Mouse (Mus musculus): ENCODE data around the gene Styxl1. TPM values are rescaled to one million over a fixed set of nuclear protein-coding genes. Genes with fewer than 3 reads are reported as not detected.
A peak's percentile ranks its signal among the peaks of the same experiment; 100 is the strongest.

Styxl1 gene
- polyA plus RNA-seq, 2 experiments: 0.02 TPM; not detected in 1

DNA sequence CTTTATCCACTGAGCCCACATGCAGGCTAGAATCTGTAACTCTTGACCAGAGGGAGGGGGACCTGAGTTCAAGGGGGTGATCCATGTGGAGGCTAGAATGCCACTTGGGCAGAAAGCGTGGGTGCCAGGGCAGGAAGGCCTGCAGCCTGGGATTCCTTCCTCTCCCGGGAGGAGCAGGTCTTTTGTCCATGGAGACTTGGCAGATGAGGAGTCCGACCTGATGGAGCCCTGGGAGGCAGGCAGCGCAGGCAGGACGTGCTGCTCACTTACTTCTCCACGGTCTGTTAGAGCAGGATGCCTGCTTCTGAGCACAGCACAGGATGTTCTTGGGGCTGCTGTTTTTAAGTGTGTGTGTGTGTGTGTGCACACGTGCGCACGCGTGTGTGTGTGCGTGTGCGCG is 71.1 kb downstream of the Styxl1 start:
- 89% methylated on average over 13 of the region's 13 CpGs for WGBS (ENCODE audit: insufficient replicate concordance)
- Histone ChIP-seq H3K4me2 (ENCODE audit: low read depth) (no peak overlapping the region), H3K4me1 (replicated peaks; ENCODE audit: control insufficient read depth in 2 of 2, insufficient read depth in 2 of 2, low read length in 1 of 2) (peaks cover 0 to 21% of the 10 kb centered on the region in 2 experiments; a peak in 2 of 4 replicates)

DNA sequence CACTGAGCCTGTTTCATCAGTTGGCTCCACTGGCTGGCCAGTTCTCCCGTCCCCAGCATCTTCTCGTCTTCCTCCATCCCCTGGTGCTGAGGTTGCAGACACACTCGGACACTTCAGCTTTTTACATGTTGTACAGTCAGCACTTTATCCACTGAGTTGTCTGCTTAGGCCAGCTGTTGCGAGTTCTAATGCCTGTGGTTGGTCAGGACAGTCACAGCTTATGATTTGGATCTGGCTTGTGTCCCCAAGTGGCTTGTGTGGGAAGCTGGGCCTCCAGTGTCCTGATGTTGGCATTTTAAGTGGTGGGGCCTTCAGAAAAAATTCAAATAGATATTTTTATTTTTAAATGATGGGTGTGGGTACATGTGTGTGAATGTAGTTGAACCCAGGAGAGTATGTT is 72.8 kb downstream of the Styxl1 start:
- no peak for TF ChIP-seq EP300 (IDR thresholded peaks at IDR 0.05; ENCODE audit: low read depth)
- no peak for TF ChIP-seq CTCF (IDR thresholded peaks at IDR 0.05; ENCODE audit: low read depth)
- H3K27ac ChIP-seq: no peak overlapping the region
- H3K4me2 ChIP-seq (ENCODE audit: low read depth): no peak overlapping the region
- DNase-seq (ENCODE audit: low read depth in 3 of 3, low spot score in 3 of 3): no peak
- H3K36me3 ChIP-seq (replicated peaks; ENCODE audit: control insufficient read depth, insufficient read depth, low read depth): no peaks in the 10 kb centered on the region
- H3K4me3 ChIP-seq (ENCODE audit: insufficient read depth in 1 of 2, low read depth in 2 of 2, low read length in 2 of 2): no peak overlapping the region
- 70% methylated on average over 4 of the region's 4 CpGs for WGBS (ENCODE audit: insufficient replicate concordance)
- H3K4me1 ChIP-seq (replicated peaks; ENCODE audit: control insufficient read depth in 2 of 2, insufficient read depth in 2 of 2, low read length in 1 of 2): peaks cover 0 to 12% of the 10 kb centered on the region in 2 experiments; a peak in 2 of 4 replicates
- H3K9me3 ChIP-seq (ENCODE audit: control insufficient read depth, low read length): no peaks in the 10 kb centered on the region
- no peak overlapping the region for H3K9ac ChIP-seq (replicated peaks)
- H3K27me3 ChIP-seq (ENCODE audit: control insufficient read depth, insufficient read depth, low read length): no peaks in the 10 kb centered on the region
- ATAC-seq (ENCODE audit: insufficient read depth): no peak

More for the DNA sequence above, 71.1 kb downstream of the Styxl1 start:
- no peak overlapping the region for H3K4me3 ChIP-seq (ENCODE audit: insufficient read depth in 1 of 2, low read depth in 2 of 2, low read length in 2 of 2)
- no peaks in the 10 kb centered on the region for H3K27me3 ChIP-seq (ENCODE audit: control insufficient read depth, insufficient read depth, low read length)
- no peaks in the 10 kb centered on the region for H3K36me3 ChIP-seq (replicated peaks; ENCODE audit: control insufficient read depth, insufficient read depth, low read depth)
- no peak for TF ChIP-seq EP300 (IDR thresholded peaks at IDR 0.05; ENCODE audit: low read depth)
- TF ChIP-seq CTCF (IDR thresholded peaks at IDR 0.05; ENCODE audit: low read depth): no peak
- ATAC-seq (ENCODE audit: insufficient read depth) (no peak), DNase-seq (ENCODE audit: low read depth in 3 of 3, low spot score in 3 of 3) (no peak)
- H3K9me3 ChIP-seq (ENCODE audit: control insufficient read depth, low read length): no peaks in the 10 kb centered on the region
- no peak overlapping the region for H3K9ac ChIP-seq (replicated peaks)
- H3K27ac ChIP-seq: no peak overlapping the region

DNA sequence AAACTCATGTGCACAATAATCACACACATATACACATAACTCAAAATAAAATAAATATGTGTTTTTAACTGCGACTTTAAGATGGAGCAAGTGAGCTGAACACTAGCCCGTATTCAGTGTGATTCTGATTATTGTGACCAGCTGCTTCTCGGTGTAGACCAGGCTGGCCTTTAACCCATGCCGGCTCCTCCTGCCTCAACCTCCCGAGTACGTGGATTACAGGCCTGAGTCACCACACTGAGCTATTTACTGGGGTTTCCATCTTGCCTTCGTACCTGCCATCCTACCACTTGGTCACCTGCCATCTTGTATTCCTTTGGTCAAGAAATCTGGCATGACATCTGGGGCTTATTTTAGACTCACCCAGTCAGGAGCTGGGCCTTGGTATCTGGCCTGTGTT is 74.8 kb downstream of the Styxl1 start:
- 74% methylated on average over 7 of the region's 7 CpGs for WGBS (ENCODE audit: insufficient replicate concordance)
- Histone ChIP-seq H3K36me3 (replicated peaks; ENCODE audit: control insufficient read depth, insufficient read depth, low read depth) (no peaks in the 10 kb centered on the region), H3K9ac (replicated peaks) (no peak overlapping the region), H3K27me3 (ENCODE audit: control insufficient read depth, insufficient read depth, low read length) (no peaks in the 10 kb centered on the region), H3K9me3 (ENCODE audit: control insufficient read depth, low read length) (no peaks in the 10 kb centered on the region), H3K4me1 (replicated peaks; ENCODE audit: control insufficient read depth in 2 of 2, insufficient read depth in 2 of 2, low read length in 1 of 2) (peaks cover 0 to 12% of the 10 kb centered on the region in 2 experiments; a peak in 2 of 4 replicates), H3K4me2 (ENCODE audit: low read depth) (no peak overlapping the region), H3K4me3 (ENCODE audit: insufficient read depth in 1 of 2, low read depth in 2 of 2, low read length in 2 of 2) (no peak overlapping the region), H3K27ac (no peak overlapping the region)
- DNase-seq (ENCODE audit: low read depth in 3 of 3, low spot score in 3 of 3) (no peak), ATAC-seq (ENCODE audit: insufficient read depth) (no peak)
- TF ChIP-seq CTCF (IDR thresholded peaks at IDR 0.05; ENCODE audit: low read depth) (no peak), EP300 (IDR thresholded peaks at IDR 0.05; ENCODE audit: low read depth) (no peak)

DNA sequence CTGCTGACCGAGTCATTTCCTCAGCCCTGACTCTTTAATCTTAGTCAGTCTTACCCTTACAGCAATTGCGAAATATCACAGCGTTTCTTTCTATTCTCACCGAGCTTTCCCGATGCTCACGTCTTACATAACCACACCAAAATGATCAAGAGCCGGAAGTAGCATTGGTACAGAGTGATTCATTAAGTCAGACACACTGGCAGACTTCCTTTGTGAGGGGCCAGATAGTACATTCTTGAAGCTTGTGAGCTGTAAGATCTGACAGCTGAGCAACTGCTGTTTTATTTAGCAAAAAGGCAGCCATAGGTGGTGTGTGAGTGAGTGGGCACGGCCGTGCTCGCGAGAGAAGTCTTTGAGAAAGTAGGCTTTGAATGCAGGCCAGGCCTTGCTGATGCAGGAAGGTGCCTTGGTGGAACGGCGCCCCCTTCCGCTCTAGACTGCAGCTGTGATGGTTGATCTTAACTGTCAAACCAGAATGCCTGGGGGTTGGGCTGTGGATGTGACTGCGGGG is 75.4 kb downstream of the Styxl1 start:
- Histone ChIP-seq H3K9me3 (ENCODE audit: control insufficient read depth, low read length) (no peaks in the 10 kb centered on the region), H3K4me1 (replicated peaks; ENCODE audit: control insufficient read depth in 2 of 2, insufficient read depth in 2 of 2, low read length in 1 of 2) (peaks cover 0 to 9% of the 10 kb centered on the region in 2 experiments; a peak in 2 of 4 replicates), H3K9ac (replicated peaks) (no peak overlapping the region), H3K27ac (no peak overlapping the region), H3K4me2 (ENCODE audit: low read depth) (peak overlapping the region; percentile 13; the same call in 1 of the 2 replicates), H3K36me3 (replicated peaks; ENCODE audit: control insufficient read depth, insufficient read depth, low read depth) (no peaks in the 10 kb centered on the region), H3K4me3 (ENCODE audit: insufficient read depth in 1 of 2, low read depth in 2 of 2, low read length in 2 of 2) (no peak overlapping the region), H3K27me3 (ENCODE audit: control insufficient read depth, insufficient read depth, low read length) (no peaks in the 10 kb centered on the region)
- TF ChIP-seq EP300 (IDR thresholded peaks at IDR 0.05; ENCODE audit: low read depth) (no peak), CTCF (IDR thresholded peaks at IDR 0.05; ENCODE audit: low read depth) (peak; percentile 68)
- ATAC-seq (ENCODE audit: insufficient read depth): peak; percentile 39; the same call in 1 of the 2 replicates
- peak in 1 of 3 experiments; percentile 54 for DNase-seq (ENCODE audit: low read depth in 3 of 3, low spot score in 3 of 3)
- 12% methylated on average over 15 of the region's 15 CpGs for WGBS (ENCODE audit: insufficient replicate concordance)

DNA sequence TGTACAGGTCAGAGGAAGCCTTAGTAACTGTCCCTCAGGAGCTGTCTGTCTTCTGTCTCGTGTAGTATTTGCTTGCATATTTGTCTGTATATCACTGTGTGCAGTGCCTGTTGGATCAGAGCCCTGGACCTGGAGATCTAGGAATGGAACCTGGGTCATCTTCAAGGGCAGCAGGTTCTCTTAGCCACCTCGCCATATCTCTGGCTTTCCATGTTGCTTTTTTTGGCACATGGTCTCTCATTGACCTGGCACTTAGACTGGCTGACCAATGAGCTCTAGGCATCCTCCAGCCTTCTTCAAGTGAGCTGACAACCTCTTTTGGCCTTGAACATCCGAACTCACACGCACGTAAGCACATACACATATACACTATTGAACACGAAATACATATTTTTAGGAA is 76.0 kb downstream of the Styxl1 start:
- no peak overlapping the region for H3K9ac ChIP-seq (replicated peaks)
- H3K4me2 ChIP-seq (ENCODE audit: low read depth): no peak overlapping the region
- H3K9me3 ChIP-seq (ENCODE audit: control insufficient read depth, low read length): no peaks in the 10 kb centered on the region
- 52% methylated on average over 6 of the region's 6 CpGs for WGBS (ENCODE audit: insufficient replicate concordance)
- H3K27me3 ChIP-seq (ENCODE audit: control insufficient read depth, insufficient read depth, low read length): no peaks in the 10 kb centered on the region
- DNase-seq (ENCODE audit: low read depth in 3 of 3, low spot score in 3 of 3): no peak
- no peaks in the 10 kb centered on the region for H3K36me3 ChIP-seq (replicated peaks; ENCODE audit: control insufficient read depth, insufficient read depth, low read depth)
- peaks cover 0 to 8% of the 10 kb centered on the region in 2 experiments; a peak in 2 of 4 replicates for H3K4me1 ChIP-seq (replicated peaks; ENCODE audit: control insufficient read depth in 2 of 2, insufficient read depth in 2 of 2, low read length in 1 of 2)
- ATAC-seq (ENCODE audit: insufficient read depth): no peak
- no peak overlapping the region for H3K27ac ChIP-seq
- H3K4me3 ChIP-seq (ENCODE audit: insufficient read depth in 1 of 2, low read depth in 2 of 2, low read length in 2 of 2): no peak overlapping the region
- no peak for TF ChIP-seq EP300 (IDR thresholded peaks at IDR 0.05; ENCODE audit: low read depth)
- no peak for TF ChIP-seq CTCF (IDR thresholded peaks at IDR 0.05; ENCODE audit: low read depth)
